Mouse (Mus musculus) heart, postnatal 36 days (tissue): ENCODE measurements around the gene Dazap1. TPM values are rescaled to one million over a fixed set of nuclear protein-coding genes. Genes with fewer than 3 reads are reported as not detected.
"Not testable (repeated sequence)": the region's sequence is repeated elsewhere in the genome, so short reads cannot be mapped to it uniquely, and the experiment has no call there.

Experiments
- DNase-seq, 2 experiments: peaks; one replicate each; pipeline ENCODE4 v3.0.0; 2021 to 2022
- intact Hi-C: fragments of 180-260 bp; cut with DNase I; formaldehyde crosslinking; loops from one replicate; pipeline ENCODE4 v1.15.1; 2025
- total RNA-seq, 2 experiments: library from RNA; stranded (reverse); gene quantifications; 2 replicates each; pipeline ENCODE4 v1.2.3; 2021

The Dazap1 gene
- total RNA-seq, result 10 to 100 TPM; 57.7 to 58.5 TPM

GRCm38 (mm10) chr10:80260642-80261584 is at the start of gene Dazap1, which contains the start of gene Gamt:
Gene Dazap1 (plus strand): TSS chr10:80261486.
Gene Gamt (minus strand): TSS chr10:80261012.
- peak; percentile 97 to 99 for DNase-seq
- intact Hi-C loops, result no loop called here

DNA sequence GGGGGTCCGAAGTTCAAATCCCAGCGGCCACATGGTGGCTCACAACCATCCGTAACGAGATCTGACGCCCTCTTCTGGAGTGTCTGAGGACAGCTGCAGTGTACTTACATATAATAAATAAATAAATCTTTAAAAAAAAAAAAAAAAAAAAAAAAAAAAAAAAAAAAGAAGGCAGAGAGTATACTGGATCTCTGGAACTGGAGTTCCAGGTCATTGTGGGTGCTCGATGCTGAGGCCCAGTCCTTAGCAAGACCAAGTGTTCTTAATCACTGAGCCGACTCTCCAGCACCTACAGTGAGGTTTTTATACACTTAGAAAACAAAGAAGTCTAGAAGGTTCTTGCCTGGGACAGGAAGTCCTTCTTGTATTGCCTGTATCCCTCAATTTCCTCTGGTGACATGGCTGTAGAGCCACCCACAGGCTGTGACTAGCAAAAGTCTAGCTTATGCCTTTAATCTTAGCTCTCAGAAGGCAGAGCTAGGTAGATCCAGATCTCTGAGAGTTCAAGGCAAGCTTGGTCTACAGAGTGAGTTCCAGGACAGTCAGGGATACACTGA is 49.7 kb upstream of the Dazap1 start:
- intact Hi-C loops, DNase-seq: not testable (repeated sequence)

DNA sequence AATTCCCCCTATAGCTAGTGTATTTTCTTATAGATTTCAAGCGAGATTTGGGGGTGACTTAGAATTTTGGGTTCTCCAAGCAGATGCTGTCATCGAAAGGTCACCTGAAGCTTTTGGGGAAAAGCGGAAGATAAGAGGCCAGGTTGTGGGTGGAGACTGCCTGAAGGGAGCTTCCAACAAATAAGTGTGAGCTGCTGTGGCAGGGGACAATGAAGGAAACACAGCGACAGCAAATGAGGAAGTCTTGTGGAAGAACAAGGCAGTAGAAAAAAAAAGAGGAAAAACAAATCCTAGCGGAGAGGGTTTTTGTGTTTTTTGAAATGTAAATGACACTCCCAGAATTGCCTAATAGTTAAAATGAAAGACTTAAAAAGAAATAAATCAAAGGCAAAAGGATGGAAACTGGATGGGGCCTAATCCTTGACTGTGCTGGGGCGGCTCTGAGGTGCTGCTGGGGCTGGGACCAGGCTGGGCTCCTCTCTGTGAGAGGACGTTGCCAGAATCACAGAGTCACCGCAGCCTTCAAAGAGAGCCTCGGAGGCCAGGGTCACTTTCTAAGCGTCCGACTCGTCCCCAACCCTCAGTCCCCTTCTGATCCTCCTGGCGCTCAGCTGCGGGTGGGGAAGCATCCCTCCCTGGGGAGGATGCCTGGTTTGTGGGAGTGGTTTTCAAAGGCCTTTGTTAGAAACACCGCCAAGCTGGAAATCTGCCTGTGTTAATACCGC is 46.1 kb upstream of the Dazap1 start:
- no peak for DNase-seq
- intact Hi-C loops, result no loop called here

DNA sequence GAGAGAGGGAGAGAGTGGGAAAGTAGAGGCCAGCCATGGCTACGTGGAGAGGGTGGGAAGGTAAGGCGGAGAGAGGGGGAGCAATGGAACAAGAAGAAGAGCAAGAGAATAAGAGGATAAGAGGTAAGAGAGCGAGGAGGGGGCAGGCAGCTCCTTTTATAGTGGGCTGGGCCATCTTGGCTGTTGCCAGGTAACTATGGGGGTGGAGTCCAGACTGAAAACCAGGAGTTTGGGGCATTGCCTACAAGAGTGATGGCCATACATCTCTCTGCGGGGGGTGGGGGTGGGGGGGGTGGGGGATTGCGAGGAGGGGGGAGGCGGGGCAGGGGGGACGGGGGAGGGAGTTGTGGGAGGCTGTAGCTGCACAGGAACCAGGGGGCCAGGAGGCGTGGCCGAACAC is 40.6 kb upstream of the Dazap1 start:
- DNase-seq, result no peak

DNA sequence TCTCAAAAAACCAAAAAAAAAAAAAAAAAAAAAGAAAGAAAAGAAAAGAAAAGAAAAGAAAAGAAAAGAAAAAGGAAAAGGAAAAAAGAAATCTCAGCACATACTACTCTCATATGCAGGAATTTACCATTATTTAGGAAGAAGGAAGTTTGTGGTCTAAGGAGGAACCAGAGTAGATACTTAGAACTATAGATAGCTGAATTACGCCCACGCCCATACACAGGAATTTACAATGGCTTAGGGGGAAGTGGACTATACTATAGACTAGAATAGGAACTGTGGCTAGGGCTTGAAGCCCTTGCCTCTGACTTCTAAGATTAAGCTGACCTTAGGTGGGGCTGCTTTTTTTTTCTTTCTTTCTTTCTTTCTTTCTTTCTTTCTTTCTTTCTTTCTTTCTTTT is 38.1 kb upstream of the Dazap1 start:
- DNase-seq, intact Hi-C loops: not testable (repeated sequence)

More for the DNA sequence above, 40.6 kb upstream of the Dazap1 start:
- intact Hi-C loops, result no loop called here

DNA sequence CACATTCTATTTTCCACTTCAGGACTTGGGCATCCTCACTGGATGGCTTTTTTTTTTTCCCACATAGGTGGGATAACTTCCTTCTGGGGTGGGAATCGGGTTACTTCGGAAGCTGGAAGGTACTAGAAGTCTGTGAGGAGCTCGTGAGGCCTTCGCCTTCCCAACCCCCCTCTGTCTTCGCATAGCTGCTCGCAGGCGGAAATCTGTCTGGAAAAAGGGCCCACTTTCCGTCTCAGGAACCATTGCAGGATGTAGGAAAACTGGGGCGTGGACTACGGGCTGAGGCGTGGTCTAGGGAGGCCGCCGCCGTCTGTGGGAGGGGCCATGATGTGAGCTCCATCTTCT is 35.2 kb upstream of the Dazap1 start:
- DNase-seq, result no peak
- intact Hi-C loops, result loop anchor here (2.0 kb wide), 1 partner anchor 27 kb away; no protein-coding TSS in a partner anchor

GRCm38 (mm10) chr10:80226416-80227165 is 34.7 kb upstream of the Dazap1 start, which contains the start of gene Mum1:
Gene Mum1 (plus strand): TSS chr10:80226434.
- intact Hi-C loops, result loop anchor here (2.0 kb wide), 1 partner anchor 28 kb away; no protein-coding TSS in a partner anchor
- peak; percentile 98 for DNase-seq

- intact Hi-C loops, result loop anchor here (2.0 kb wide), 1 partner anchor 28 kb away; no protein-coding TSS in a partner anchor
- no peak for DNase-seq
These were observed 34.1 kb upstream of the Dazap1 start for GRCm38 (mm10) chr10:80227166-80227539.

DNA sequence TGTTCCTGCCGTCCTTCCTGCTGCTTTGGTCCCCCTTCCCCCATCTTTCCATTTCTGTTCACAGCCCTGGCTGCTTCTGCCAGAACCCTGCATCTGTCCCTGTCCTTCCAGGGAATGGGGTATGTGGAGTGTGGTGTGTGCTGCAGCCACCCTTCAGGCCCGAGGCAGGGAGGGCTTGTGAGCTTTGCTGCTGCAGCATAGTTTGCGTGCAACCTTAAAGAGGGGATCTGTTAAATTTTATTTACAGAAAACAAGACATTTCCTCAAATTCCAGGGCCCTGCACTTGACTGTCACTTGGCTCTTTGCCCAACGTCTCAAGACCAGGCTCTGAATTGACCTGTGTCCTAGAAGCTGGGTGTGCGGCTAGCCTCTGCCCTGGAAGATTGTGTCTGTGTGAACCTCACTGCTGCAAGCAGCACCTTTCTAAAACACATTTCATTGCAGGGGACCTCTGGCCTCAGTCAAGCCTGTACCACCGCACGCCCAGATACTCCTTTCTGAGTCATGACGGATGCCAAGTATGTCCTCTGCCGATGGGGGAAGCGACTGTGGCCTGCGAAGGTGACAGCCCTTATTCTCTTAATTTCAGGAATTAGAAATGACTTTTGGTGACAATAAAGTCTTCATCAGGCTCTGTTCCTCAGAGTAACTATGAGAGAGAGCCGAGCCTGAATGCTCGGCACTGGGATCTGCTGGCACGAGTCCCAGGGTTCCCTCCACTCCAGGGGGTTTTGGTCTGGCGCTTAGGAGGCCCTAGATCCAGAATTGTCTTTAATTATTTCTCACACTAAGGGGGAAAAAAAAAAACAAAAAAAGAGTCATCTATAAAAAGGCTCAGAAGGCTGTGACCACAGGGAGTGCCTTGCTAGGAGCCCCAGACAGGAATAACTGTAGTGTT is 33.2 kb upstream of the Dazap1 start:
- intact Hi-C loops, result loop anchor here (2.0 kb wide), 1 partner anchor 29 kb away; no protein-coding TSS in a partner anchor
- DNase-seq, result no peak

DNA sequence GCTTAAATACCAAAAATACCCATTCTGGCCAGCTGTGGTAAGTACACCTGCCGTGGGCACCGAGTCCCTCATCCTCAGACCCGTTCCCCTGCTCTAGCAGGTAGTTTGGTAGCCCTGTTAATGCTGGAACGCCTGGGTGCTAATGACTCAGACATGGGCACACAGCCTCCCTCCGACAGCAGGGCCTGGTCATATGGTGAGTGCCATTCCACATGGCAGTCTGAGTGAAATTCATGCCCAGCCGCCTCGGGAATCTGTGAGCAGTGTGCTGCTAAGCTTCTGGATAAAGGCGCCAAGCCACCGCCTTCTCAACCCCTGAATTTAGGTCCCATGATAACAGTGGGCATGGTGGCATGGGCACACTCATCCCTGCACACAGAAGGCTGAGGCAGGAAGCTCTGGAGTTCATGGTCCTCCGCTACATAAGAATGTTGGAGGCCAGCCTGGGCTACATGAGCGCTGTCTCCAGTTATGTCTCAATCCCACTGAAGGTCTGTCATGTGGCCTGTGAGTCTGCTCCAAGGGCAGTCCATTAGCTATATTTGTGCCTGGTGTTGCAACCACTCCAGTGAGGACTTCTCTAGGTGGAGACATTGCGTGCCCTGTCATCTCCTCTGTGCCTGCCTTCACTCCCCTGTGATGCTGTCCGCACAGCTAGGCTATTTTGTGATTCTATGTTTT is 25.0 kb upstream of the Dazap1 start:
- DNase-seq, result no peak
- intact Hi-C loops, result no loop called here

DNA sequence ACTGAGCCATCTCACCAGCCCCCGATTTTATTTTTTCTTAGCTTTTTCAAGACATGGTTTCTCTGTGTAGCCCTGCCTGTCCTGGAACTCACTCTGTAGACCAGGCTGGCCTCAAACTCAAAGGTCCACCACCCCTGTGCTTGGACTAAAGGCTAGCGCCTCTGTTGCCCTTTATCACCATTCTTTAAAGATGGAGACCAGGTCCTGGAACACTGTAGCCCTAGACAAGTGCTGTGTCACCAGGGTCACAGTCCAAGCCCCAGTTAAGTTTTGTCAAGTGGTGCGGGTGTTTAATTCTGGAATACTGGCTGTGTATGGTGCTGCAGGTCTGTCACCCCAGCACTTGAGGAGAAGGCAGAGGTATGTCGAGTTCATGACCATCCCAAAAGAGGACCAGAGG is 24.3 kb upstream of the Dazap1 start:
- DNase-seq, result no peak
- intact Hi-C loops, result no loop called here

- intact Hi-C loops, result no loop called here
- no peak for DNase-seq
These were observed 23.0 kb upstream of the Dazap1 start for GRCm38 (mm10) chr10:80238306-80238705.

GRCm38 (mm10) chr10:80239791-80240190 is 21.5 kb upstream of the Dazap1 start:
- intact Hi-C loops, result no loop called here
- DNase-seq, result no peak

- no peak for DNase-seq
- intact Hi-C loops, result no loop called here
These were observed 19.2 kb upstream of the Dazap1 start for GRCm38 (mm10) chr10:80242088-80242487.

DNA sequence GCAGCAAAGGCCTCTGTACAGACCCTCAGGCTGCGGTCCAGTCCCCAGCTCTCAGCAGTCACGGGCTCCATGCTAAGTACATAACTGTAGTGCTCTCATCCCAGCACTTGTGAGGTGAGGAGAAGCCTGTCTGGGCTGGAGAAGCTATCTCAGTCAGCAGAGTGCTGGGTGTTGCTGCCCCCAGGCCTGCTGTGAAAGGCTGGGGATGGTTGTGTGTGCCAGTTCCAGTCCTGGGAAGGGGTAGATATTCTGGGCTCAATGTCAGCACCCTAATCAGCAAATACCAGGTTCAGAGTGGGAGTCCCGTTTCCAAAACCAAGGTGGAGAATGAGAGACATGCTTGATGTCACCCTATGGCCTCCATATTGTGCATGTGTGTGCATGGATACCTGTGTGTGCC is 18.7 kb upstream of the Dazap1 start:
- DNase-seq, result no peak
- intact Hi-C loops, result no loop called here

GRCm38 (mm10) chr10:80244791-80245399 is 16.4 kb upstream of the Dazap1 start:
- DNase-seq, result no peak
- intact Hi-C loops, result loop anchor here (1.0 kb wide), 2 partner anchors 46 to 70 kb away; no protein-coding TSS in a partner anchor

DNA sequence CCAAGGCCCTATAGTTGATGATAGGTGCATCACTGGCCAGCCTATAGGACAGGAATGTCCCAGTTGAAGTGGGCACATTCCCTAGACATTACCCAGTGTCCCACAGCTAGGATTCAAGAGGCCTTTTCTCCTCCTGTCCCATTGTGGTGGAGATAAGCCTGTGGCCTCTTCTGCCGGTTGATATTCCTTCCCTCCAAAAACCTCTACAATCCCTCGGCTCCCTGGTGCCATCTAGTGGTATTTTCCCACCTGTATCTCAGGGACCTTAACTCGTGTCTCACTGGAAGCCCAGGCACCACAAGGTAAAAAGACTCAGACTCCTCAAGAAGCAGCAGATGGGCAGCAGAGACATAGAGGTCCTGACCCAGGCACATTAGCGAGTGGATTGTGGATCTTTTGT is 15.7 kb upstream of the Dazap1 start:
- intact Hi-C loops, result loop anchor here (1.0 kb wide), 2 partner anchors 46 to 70 kb away; no protein-coding TSS in a partner anchor
- peak; percentile 82 to 83 for DNase-seq

- no peak for DNase-seq
- intact Hi-C loops, result no loop called here
These were observed 13.4 kb upstream of the Dazap1 start for GRCm38 (mm10) chr10:80247849-80248248.
